Mouse (Mus musculus) adrenal gland, postnatal 14 days (tissue): ENCODE measurements around the gene Agap1. TPM values are rescaled to one million over a fixed set of nuclear protein-coding genes. Genes with fewer than 3 reads are reported as not detected.
A peak's percentile ranks its signal among the peaks of the same experiment; 100 is the strongest.

Source experiments
- DNase-seq: peaks from one replicate; pipeline ENCODE4 v3.0.0; 2021; ENCODE audit warnings: mixed read lengths
- total RNA-seq: library from RNA; stranded (reverse); gene quantifications from 2 replicates; pipeline ENCODE4 v1.2.3, GENCODE M21; 2021

The Agap1 gene
- total RNA-seq, 1 experiment from 2014 or later: 56.2 TPM

DNA sequence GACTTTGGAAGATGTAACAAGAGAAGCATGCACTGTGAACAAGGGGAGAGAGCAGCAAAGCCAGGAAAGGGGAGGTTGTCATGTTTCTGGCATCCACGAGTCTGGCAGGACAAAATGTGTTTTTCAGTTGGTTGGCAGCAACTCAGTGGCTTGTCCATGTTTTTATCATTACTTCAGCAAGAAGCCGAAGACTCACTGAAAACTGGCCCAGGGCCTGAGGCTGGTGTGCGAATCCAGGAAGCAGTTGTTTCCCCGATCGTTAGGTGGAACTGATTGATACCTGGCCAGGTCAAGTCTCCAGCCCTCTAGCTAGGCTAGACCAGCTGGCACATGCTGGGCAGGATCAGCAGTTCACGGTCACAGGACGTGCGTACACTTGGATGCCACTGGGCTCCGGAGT is 162.7 kb downstream of the Agap1 start:
- peak; percentile 49 for DNase-seq

- peak; percentile 70 for DNase-seq
Observed at GRCm38 (mm10) chr1:89619963-89620362, 165.4 kb downstream of the Agap1 start.

- peak; percentile 50 for DNase-seq
Observed at GRCm38 (mm10) chr1:89621014-89621791, 166.6 kb downstream of the Agap1 start.

- peak; percentile 90 for DNase-seq
Observed at GRCm38 (mm10) chr1:89621952-89622351, 167.3 kb downstream of the Agap1 start.

DNA sequence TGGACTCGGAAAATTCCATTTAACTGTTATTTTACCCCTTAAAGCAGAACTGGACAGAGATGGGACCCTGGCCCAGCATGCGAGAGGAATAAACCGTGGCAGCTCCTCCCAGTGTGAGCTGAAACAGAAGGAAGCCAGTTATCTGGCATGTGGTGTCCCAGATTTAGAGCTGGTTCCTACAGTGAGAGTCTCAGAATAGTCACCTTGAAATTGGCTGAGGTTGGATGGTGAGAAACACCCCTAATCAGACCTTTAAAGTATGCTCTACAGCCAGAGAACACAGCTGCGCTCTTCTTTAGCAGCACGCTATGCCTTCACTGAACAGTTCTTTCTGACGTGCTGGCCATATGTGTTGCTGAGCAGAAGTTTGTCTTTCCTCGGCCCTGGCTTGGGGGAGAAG is 168.2 kb downstream of the Agap1 start:
- no peak for DNase-seq

- DNase-seq: no peak
Observed at GRCm38 (mm10) chr1:89625312-89625711, 170.7 kb downstream of the Agap1 start.

GRCm38 (mm10) chr1:89625967-89626366 is 171.4 kb downstream of the Agap1 start:
- DNase-seq: no peak

DNA sequence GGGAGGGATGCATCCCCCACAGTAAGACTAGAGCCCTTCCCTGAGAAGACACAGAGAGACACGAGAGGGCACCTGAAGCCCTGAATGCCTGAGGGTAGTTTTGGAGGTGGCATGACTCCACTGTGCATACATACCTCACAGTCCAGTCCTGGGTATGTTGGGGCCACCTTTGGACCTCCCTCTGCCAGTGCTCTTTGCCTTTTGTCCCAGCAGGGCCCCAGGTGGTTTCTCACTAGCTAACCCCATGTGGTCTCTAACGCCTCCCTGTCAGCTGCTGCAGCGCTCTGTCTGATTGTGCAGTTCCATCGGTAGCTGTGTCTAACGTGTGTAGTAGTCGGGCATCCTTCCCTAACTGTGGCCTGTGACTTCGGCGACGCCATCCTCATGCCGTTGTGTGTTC is 172.3 kb downstream of the Agap1 start:
- DNase-seq: no peak

GRCm38 (mm10) chr1:89627650-89628049 is 173.0 kb downstream of the Agap1 start:
- DNase-seq: peak; percentile 68

DNA sequence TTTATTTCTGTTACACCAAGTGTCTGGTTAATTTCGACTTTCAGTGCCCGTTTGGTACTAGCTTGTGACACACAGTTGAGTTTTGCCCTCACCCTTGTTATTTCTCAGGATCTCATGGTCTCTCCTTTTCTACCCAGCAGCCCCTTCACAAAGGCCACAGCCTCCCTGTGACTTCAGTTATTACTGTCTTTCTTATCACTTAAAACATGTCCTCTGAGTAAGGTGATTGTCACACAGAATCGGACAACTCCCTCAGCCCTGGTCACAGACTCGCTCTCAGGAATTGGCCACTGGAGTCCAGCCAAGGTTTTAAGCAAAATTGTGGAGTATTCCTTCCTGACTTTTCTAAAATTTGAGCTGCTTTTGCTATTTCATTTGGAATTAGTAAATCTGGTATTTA is 176.2 kb downstream of the Agap1 start:
- no peak for DNase-seq

- DNase-seq: peak; percentile 45
Observed at GRCm38 (mm10) chr1:89631747-89632146, 177.1 kb downstream of the Agap1 start.

GRCm38 (mm10) chr1:89634055-89634454 is 179.4 kb downstream of the Agap1 start:
- DNase-seq: no peak

GRCm38 (mm10) chr1:89635131-89635530 is 180.5 kb downstream of the Agap1 start:
- no peak for DNase-seq

DNA sequence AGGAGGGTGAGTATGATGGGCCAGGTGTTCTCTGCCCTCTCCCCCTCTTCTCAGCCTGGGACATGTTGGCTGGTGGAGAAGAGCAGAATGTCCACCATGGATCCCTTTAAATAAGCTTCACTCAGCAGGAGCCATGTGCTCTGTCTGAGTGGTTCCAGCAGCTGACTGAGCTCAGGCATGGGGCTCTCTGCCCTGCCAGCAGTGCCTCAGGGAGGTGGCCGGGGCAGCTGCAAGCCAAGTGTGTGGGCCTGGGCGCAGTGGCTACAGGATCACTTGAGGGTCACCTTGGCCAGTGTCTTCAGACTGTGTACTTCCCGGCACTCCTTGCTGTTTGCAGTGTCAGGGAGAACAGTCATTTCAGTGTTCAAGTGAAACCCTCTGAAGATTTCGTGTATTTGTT is 183.1 kb downstream of the Agap1 start:
- peak; percentile 27 for DNase-seq

DNA sequence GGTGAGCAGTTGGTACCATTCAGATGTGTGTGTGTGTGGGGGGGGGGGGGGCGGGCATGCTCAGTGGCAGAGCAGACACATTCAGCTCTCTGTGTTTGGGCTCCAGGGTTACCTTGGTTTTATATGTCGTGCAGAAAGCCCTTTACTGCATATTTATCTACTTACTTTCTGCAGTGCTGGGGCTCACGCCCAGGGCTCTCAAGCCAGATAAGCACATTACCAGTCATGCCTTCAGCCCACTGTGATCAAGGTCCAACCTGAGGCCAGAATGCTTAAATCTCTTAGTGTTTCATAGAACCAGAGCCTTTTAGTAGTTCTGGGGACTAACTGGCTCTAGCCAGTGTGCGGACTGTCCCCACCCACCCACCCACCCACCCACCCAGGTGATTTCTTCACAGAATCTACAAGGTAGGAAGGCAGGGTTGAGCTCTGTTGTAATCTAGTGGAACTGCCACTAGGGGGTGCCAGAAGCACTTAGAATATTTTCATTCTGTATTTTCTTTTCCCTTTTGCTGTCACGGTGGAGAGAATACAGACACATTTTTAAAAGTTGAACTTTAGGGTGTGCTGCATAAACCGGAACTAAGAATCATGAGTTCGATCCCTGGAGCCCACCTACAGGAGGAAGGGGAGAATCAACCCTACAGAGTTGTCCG is 189.0 kb downstream of the Agap1 start:
- peak; percentile 44 for DNase-seq

DNA sequence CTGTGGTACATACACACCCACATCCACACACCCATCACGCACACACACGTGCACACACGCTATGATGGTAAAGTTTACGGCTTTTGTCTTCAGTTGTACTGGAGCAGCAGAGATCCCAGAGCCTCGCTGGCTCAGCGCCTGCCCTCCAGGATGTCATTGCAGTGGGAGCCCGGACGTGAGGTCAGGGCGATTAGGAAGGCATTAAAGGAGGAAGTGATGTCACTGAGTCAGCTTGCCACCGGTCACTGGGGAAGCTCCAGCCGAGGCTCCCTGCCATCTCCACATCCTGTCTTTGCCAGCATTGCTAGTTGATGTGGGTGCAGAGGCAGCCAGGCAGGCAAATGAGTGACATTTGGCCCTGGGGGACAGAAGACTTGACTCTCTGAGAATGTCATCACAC is 189.5 kb downstream of the Agap1 start:
- peak; percentile 70 for DNase-seq

- DNase-seq: peak; percentile 82
Observed at GRCm38 (mm10) chr1:89646326-89647018, 191.9 kb downstream of the Agap1 start.

DNA sequence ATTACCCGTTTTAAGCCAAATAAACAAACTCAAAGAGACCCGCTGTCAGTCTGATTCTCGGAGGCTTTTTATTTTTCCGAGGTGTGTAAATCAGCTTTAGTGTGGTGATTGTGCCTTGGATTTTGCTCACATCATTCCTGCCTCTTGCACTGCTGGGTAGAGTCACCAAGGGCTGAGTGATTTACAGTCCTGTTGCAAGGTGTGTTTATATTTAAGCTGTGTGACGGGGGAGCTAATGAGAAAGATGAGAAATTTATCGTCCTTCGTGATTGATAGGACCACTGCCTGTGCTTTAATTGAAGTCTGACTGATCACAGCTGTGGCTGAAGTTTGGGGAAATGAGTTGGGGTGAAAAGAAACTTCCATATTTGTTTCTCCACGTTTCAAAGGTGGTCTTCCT is 192.9 kb downstream of the Agap1 start:
- no peak for DNase-seq

- no peak for DNase-seq
Observed at GRCm38 (mm10) chr1:89650557-89650956, 196.0 kb downstream of the Agap1 start.

GRCm38 (mm10) chr1:89656167-89656566 is 201.6 kb downstream of the Agap1 start:
- no peak for DNase-seq

- peak; percentile 75 for DNase-seq
Observed at GRCm38 (mm10) chr1:89656643-89657321, 202.2 kb downstream of the Agap1 start.

- no peak for DNase-seq
Observed at GRCm38 (mm10) chr1:89660804-89661203, 206.2 kb downstream of the Agap1 start.

DNA sequence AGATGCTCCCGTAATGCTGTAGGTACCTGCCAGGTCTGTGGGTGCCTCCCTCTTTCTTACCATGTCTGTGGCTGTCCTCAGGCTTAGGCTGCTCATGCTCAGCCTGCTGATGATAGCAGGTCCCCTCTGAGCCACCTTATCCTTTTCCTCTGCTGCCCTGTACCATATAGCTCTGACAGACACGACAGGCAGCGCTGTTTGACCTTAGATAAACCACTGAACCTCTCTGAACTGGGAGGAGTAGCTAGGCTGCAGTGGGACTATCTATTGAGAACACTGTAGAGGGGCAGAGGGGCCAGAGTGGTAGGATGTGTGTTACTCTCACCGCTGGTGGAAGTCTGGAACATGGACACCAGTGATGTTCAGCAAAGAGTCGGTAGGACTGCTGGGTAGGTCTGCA is 211.5 kb downstream of the Agap1 start:
- DNase-seq: no peak
